Mouse (Mus musculus): ENCODE results near the gene Ier2. TPM values are rescaled to one million over a fixed set of nuclear protein-coding genes. Genes with fewer than 3 reads are reported as not detected.

The Ier2 gene
- 32.9 and 73.2 TPM in 2 replicates for polyA plus RNA-seq (2021; fragmentation: Nextera tagmentation)
- long read RNA-seq, experiment 1, transcript Ier2-201 (1 exons, 1,522 nt): major isoform, 160 of 160 reads
- long read RNA-seq, experiment 1, partial matches to known transcripts: 0 of 160 reads
- long read RNA-seq, experiment 1, other reads (novel, unspliced or antisense): 0 of 160 reads
- long read RNA-seq, experiment 2, transcript Ier2-201 (1 exons, 1,522 nt): major isoform, 47 of 47 reads
- long read RNA-seq, experiment 2, partial matches to known transcripts: 0 of 47 reads
- long read RNA-seq, experiment 2, other reads (novel, unspliced or antisense): 0 of 47 reads

GRCm38 (mm10) chr8:84662581-84663065 lies at the start of gene Ier2:
TSS of gene Ier2 (minus strand) at chr8:84662852.

GRCm38 (mm10) chr8:84700941-84701911 lies 38.6 kb upstream of the Ier2 start, which contains the start of gene Lyl1:
TSS of gene Lyl1 (plus strand) at chr8:84701457.

GRCm38 (mm10) chr8:84687705-84688100 lies 25.1 kb upstream of the Ier2 start, which contains the start of gene Nacc1:
TSS of gene Nacc1 (minus strand) at chr8:84687862.

GRCm38 (mm10) chr8:84686191-84687002 lies 23.7 kb upstream of the Ier2 start, which contains the start of gene Trmt1:
TSS of gene Trmt1 (plus strand) at chr8:84686307.

Other genes with a start within 250 kb of the Ier2 start
- gene Trmt1, start 23.5 kb upstream of the Ier2 start, polyA plus RNA-seq (2021; fragmentation: Nextera tagmentation): 67.7 and 73.9 TPM in 2 replicates
- 5.9 and 11.7 TPM in 2 replicates for gene Nacc1, start 25.0 kb upstream of the Ier2 start, polyA plus RNA-seq (2021; fragmentation: Nextera tagmentation)
- gene Lyl1, start 38.6 kb upstream of the Ier2 start, polyA plus RNA-seq (2021; fragmentation: Nextera tagmentation): 2.2 and 2.4 TPM in 2 replicates
- 0.23 TPM in 1 of 2 replicates, not detected in the other for gene G430095P16Rik, start 60.2 kb upstream of the Ier2 start, polyA plus RNA-seq (2021; fragmentation: Nextera tagmentation)
- gene Nfix, start 137.5 kb upstream of the Ier2 start, polyA plus RNA-seq (2021; fragmentation: Nextera tagmentation): 137 and 163 TPM in 2 replicates
- gene Dand5, start 160.0 kb upstream of the Ier2 start, polyA plus RNA-seq (2021; fragmentation: Nextera tagmentation): 19.8 and 22.2 TPM in 2 replicates
- gene Gadd45gip1, start 168.7 kb upstream of the Ier2 start, polyA plus RNA-seq (2021; fragmentation: Nextera tagmentation): 46.3 and 55.1 TPM in 2 replicates
- gene Rad23a, start 177.8 kb upstream of the Ier2 start, polyA plus RNA-seq (2021; fragmentation: Nextera tagmentation): 149 and 190 TPM in 2 replicates
- 138 and 151 TPM in 2 replicates for gene Calr, start 184.1 kb upstream of the Ier2 start, polyA plus RNA-seq (2021; fragmentation: Nextera tagmentation)
- gene Farsa, start 194.1 kb upstream of the Ier2 start, polyA plus RNA-seq (2021; fragmentation: Nextera tagmentation): 20.6 and 22.2 TPM in 2 replicates
- gene Syce2, start 209.3 kb upstream of the Ier2 start, polyA plus RNA-seq (2021; fragmentation: Nextera tagmentation): 7.5 and 8.4 TPM in 2 replicates
- 19.7 and 26.0 TPM in 2 replicates for gene Gcdh, start 231.1 kb upstream of the Ier2 start, polyA plus RNA-seq (2021; fragmentation: Nextera tagmentation)
- gene Klf1, start 239.1 kb upstream of the Ier2 start, polyA plus RNA-seq (2021; fragmentation: Nextera tagmentation): 0.12 and 0.31 TPM in 2 replicates
- gene Dnase2a, start 245.7 kb upstream of the Ier2 start, polyA plus RNA-seq (2021; fragmentation: Nextera tagmentation): 4.7 and 4.8 TPM in 2 replicates

Measured in left cerebral cortex, adult 6 months (tissue).